Mouse (Mus musculus): ENCODE data around the gene Usf3. TPM values are rescaled to one million over a fixed set of nuclear protein-coding genes. Genes with fewer than 3 reads are reported as not detected.

Usf3 gene
- polyA plus RNA-seq (2014; fragmentation: Nextera tagmentation; extraction: Ambion mirVana) = 5.5 and 5.8 TPM in 2 replicates

DNA sequence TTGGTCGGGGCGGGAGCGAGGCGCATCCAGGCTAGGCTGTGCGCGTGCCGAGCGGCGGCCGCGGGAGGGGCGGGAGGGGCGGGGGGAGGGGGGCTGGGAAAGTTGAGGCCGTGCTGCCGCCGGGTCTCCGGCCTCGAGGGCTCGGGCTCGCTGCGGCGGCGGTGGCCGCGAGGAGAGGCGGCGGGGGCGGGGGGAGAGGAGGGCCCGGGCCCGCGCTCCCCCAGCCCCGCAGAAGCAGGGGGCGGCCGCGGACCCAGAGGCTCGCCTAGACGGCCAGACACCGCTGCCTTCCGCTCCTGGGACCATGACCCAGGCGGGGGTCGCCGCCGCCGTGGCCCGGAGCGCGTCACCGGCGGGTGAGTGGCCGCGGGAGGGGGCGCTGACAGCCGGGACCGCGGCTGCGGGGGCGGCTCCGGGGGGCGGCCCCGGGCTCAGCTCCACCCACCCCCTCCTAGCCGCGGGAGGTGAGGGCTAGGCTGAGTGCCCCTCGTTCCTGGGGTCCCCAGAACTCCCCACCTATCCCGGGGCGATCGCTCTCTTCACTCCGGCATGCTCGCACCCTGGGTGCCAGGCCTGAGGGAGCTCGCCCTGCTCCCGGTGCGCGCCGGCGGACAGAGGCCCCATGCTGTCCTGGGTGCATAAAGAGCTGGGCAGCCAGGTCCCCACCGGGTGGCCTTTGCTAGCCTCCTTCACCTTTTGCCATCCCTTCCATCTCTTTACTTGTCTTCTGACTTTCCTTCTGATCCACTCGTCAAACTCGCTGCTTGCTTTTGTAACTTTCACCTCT, at the start of gene Usf3:
TSS of gene Usf3 (plus strand) at position 92 of the 787 bp plus-strand sequence.
- ATAC-seq (replicated peaks; ENCODE audit: low FRiP score) = peak; percentile 77
- Histone ChIP-seq H3K4me1 (replicated peaks; ENCODE audit: control insufficient read depth, insufficient read depth, low read length) (no peaks in the 10 kb centered on the region; the same call in 1 of the 2 replicates), H3K27me3 (ENCODE audit: control insufficient read depth, insufficient read depth, low read length) (no peaks in the 10 kb centered on the region), H3K9ac (ENCODE audit: low read length) (peak within 1 kb of the TSS; percentile 96), H3K9me3 (ENCODE audit: control insufficient read depth, low read length) (no peaks in the 10 kb centered on the region), H3K4me2 (ENCODE audit: low read depth, low read length, severe bottlenecking) (peak within 1 kb of the TSS; percentile 74), H3K4me3 (ENCODE audit: low read depth, low read length) (peak within 1 kb of the TSS; percentile 94), H3K36me3 (ENCODE audit: control insufficient read depth, insufficient read depth, low read length) (no peaks in the 10 kb centered on the region), H3K27ac (ENCODE audit: low read depth, low read length) (peak within 1 kb of the TSS; percentile 82)
- DNase-seq (ENCODE audit: low spot score) = no peak
- WGBS = 0% methylated on average over 61 of the region's 77 CpGs

DNA sequence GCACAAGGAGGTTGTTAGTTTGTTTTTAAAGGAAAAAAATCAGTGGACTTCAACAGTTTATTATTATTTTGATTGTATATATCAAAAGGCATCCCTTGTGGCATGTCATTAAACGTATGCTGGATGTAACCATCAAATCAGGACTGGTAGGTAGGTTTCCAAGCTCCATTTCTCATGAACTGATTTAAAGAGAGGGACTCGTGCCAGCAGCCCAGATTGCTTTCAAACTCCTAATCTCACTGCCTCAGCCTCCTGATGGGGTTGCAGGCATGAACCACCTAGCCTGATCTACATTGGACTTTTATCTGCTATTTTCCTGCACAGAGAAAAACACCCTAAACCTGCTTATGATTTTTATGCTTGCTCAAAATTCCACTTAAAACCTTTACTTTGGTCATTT, 49.3 kb upstream of the Usf3 start:
- no peaks in the 10 kb centered on the region for H3K4me1 ChIP-seq (replicated peaks; ENCODE audit: control insufficient read depth, insufficient read depth, low read length)
- ATAC-seq (replicated peaks; ENCODE audit: low FRiP score) = no peak
- WGBS = 83% methylated on average over 2 of the region's 2 CpGs

DNA sequence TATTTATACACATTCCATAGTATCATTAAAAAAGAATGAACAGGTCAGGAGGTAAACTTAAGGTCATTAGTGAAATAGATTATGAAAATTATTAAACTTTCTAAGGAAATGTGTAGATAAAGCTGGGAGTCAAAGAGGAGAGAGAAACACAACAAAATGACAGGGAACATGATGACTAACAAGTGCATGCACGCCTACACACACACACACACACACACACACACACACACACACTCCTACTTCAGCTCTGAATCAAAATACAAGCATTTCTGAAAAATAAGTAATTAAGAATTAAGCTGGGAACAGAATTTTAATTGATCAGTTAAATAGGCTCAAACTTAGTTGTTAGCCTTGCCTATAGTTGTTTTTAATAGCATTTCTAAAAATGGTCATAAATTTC, 48.3 kb upstream of the Usf3 start:
- H3K9ac ChIP-seq (ENCODE audit: low read length) = no peak overlapping the region
- H3K27me3 ChIP-seq (ENCODE audit: control insufficient read depth, insufficient read depth, low read length) = no peaks in the 10 kb centered on the region
- 72% methylated on average over 1 of the region's 1 CpGs for WGBS
- no peaks in the 10 kb centered on the region for H3K4me1 ChIP-seq (replicated peaks; ENCODE audit: control insufficient read depth, insufficient read depth, low read length)
- no peaks in the 10 kb centered on the region for H3K9me3 ChIP-seq (ENCODE audit: control insufficient read depth, low read length)
- ATAC-seq (replicated peaks; ENCODE audit: low FRiP score) (no peak), DNase-seq (ENCODE audit: low spot score) (no peak)
- H3K4me2 ChIP-seq (ENCODE audit: low read depth, low read length, severe bottlenecking) = no peak overlapping the region
- H3K27ac ChIP-seq (ENCODE audit: low read depth, low read length) = no peak overlapping the region
- no peaks in the 10 kb centered on the region for H3K36me3 ChIP-seq (ENCODE audit: control insufficient read depth, insufficient read depth, low read length)
- no peak overlapping the region for H3K4me3 ChIP-seq (ENCODE audit: low read depth, low read length)

More for the DNA sequence above, 49.3 kb upstream of the Usf3 start:
- no peak overlapping the region for H3K9ac ChIP-seq (ENCODE audit: low read length)
- no peaks in the 10 kb centered on the region for H3K27me3 ChIP-seq (ENCODE audit: control insufficient read depth, insufficient read depth, low read length)
- no peak overlapping the region for H3K4me2 ChIP-seq (ENCODE audit: low read depth, low read length, severe bottlenecking)
- H3K27ac ChIP-seq (ENCODE audit: low read depth, low read length) = no peak overlapping the region
- no peak for DNase-seq (ENCODE audit: low spot score)
- H3K4me3 ChIP-seq (ENCODE audit: low read depth, low read length) = no peak overlapping the region
- no peaks in the 10 kb centered on the region for H3K36me3 ChIP-seq (ENCODE audit: control insufficient read depth, insufficient read depth, low read length)
- no peaks in the 10 kb centered on the region for H3K9me3 ChIP-seq (ENCODE audit: control insufficient read depth, low read length)

GRCm38 (mm10) chr16:44125436-44125835, 47.6 kb upstream of the Usf3 start:
- Histone ChIP-seq H3K9ac (ENCODE audit: low read length) (no peak overlapping the region), H3K4me3 (ENCODE audit: low read depth, low read length) (no peak overlapping the region), H3K36me3 (ENCODE audit: control insufficient read depth, insufficient read depth, low read length) (no peaks in the 10 kb centered on the region), H3K27me3 (ENCODE audit: control insufficient read depth, insufficient read depth, low read length) (no peaks in the 10 kb centered on the region), H3K4me2 (ENCODE audit: low read depth, low read length, severe bottlenecking) (no peak overlapping the region), H3K4me1 (replicated peaks; ENCODE audit: control insufficient read depth, insufficient read depth, low read length) (no peaks in the 10 kb centered on the region), H3K27ac (ENCODE audit: low read depth, low read length) (no peak overlapping the region), H3K9me3 (ENCODE audit: control insufficient read depth, low read length) (no peaks in the 10 kb centered on the region)
- 84% methylated on average over 2 of the region's 2 CpGs for WGBS
- no peak for DNase-seq (ENCODE audit: low spot score)
- no peak for ATAC-seq (replicated peaks; ENCODE audit: low FRiP score)

DNA sequence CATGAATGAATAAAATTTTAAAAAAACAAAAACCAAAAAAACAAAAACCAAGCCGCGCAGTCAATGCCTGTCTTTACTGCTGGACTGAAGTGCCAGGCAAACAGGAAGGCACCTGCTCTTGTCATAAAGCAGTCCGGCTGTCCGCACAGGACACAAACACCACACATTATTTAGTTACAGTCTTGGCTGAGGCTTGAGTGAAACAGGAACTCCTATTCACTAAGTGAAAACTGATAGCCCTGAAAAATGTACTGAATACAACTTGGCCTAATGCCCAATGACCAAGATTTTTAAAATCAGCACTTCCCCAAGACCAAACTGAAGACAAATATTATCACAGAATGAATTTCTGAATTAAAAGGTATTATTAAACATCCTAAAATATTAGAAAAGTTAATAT, 46.6 kb upstream of the Usf3 start:
- Histone ChIP-seq H3K9ac (ENCODE audit: low read length) (no peak overlapping the region), H3K36me3 (ENCODE audit: control insufficient read depth, insufficient read depth, low read length) (no peaks in the 10 kb centered on the region), H3K4me1 (replicated peaks; ENCODE audit: control insufficient read depth, insufficient read depth, low read length) (no peaks in the 10 kb centered on the region), H3K9me3 (ENCODE audit: control insufficient read depth, low read length) (no peaks in the 10 kb centered on the region), H3K27me3 (ENCODE audit: control insufficient read depth, insufficient read depth, low read length) (no peaks in the 10 kb centered on the region), H3K27ac (ENCODE audit: low read depth, low read length) (no peak overlapping the region), H3K4me2 (ENCODE audit: low read depth, low read length, severe bottlenecking) (no peak overlapping the region), H3K4me3 (ENCODE audit: low read depth, low read length) (no peak overlapping the region)
- no peak for DNase-seq (ENCODE audit: low spot score)
- WGBS = 91% methylated on average over 4 of the region's 4 CpGs
- no peak for ATAC-seq (replicated peaks; ENCODE audit: low FRiP score)

- H3K4me2 ChIP-seq (ENCODE audit: low read depth, low read length, severe bottlenecking) = no peak overlapping the region
- no peaks in the 10 kb centered on the region for H3K36me3 ChIP-seq (ENCODE audit: control insufficient read depth, insufficient read depth, low read length)
- H3K9me3 ChIP-seq (ENCODE audit: control insufficient read depth, low read length) = no peaks in the 10 kb centered on the region
- DNase-seq (ENCODE audit: low spot score) (no peak), ATAC-seq (replicated peaks; ENCODE audit: low FRiP score) (no peak)
- no peak overlapping the region for H3K4me3 ChIP-seq (ENCODE audit: low read depth, low read length)
- 87% methylated on average over 4 of the region's 4 CpGs for WGBS
- no peak overlapping the region for H3K9ac ChIP-seq (ENCODE audit: low read length)
- H3K27me3 ChIP-seq (ENCODE audit: control insufficient read depth, insufficient read depth, low read length) = no peaks in the 10 kb centered on the region
- H3K4me1 ChIP-seq (replicated peaks; ENCODE audit: control insufficient read depth, insufficient read depth, low read length) = no peaks in the 10 kb centered on the region
- no peak overlapping the region for H3K27ac ChIP-seq (ENCODE audit: low read depth, low read length)
Observed at GRCm38 (mm10) chr16:44132300-44132699, 40.7 kb upstream of the Usf3 start.

GRCm38 (mm10) chr16:44133187-44133586, 39.9 kb upstream of the Usf3 start:
- Histone ChIP-seq H3K4me1 (replicated peaks; ENCODE audit: control insufficient read depth, insufficient read depth, low read length) (no peaks in the 10 kb centered on the region; the same call in 1 of the 2 replicates), H3K4me2 (ENCODE audit: low read depth, low read length, severe bottlenecking) (no peak overlapping the region), H3K36me3 (ENCODE audit: control insufficient read depth, insufficient read depth, low read length) (no peaks in the 10 kb centered on the region), H3K27me3 (ENCODE audit: control insufficient read depth, insufficient read depth, low read length) (no peaks in the 10 kb centered on the region), H3K9ac (ENCODE audit: low read length) (no peak overlapping the region), H3K9me3 (ENCODE audit: control insufficient read depth, low read length) (no peaks in the 10 kb centered on the region), H3K4me3 (ENCODE audit: low read depth, low read length) (no peak overlapping the region), H3K27ac (ENCODE audit: low read depth, low read length) (no peak overlapping the region)
- 89% methylated on average over 3 of the region's 3 CpGs for WGBS
- ATAC-seq (replicated peaks; ENCODE audit: low FRiP score) (no peak), DNase-seq (ENCODE audit: low spot score) (no peak)

DNA sequence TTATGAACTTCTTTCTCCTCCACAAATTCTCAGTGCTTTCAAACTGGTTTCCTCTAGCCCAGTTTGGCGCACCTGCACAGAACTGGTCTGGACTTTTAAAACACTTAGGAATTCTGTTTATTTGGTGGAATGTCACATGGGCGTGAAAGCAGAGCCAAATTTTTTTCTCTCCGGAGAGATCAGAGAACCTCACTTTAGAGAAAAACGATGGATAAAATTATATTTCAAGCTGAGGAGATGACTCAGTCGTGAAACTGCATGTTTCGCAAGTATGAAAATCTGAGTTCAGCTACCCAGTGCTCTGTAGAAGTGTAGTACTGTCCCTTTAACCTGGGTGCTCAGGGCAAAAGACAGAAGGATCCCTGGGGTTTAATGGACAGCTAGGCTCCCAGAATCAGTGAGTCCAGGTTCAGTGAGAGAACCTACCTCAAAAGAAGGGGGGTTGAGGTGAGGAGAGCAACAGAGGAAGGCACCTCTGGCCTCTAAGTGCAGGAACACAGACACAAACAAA, 36.5 kb upstream of the Usf3 start:
- H3K27ac ChIP-seq (ENCODE audit: low read depth, low read length) = no peak overlapping the region
- no peaks in the 10 kb centered on the region; the same call in 1 of the 2 replicates for H3K4me1 ChIP-seq (replicated peaks; ENCODE audit: control insufficient read depth, insufficient read depth, low read length)
- H3K4me3 ChIP-seq (ENCODE audit: low read depth, low read length) = no peak overlapping the region
- no peaks in the 10 kb centered on the region for H3K9me3 ChIP-seq (ENCODE audit: control insufficient read depth, low read length)
- ATAC-seq (replicated peaks; ENCODE audit: low FRiP score) (no peak), DNase-seq (ENCODE audit: low spot score) (no peak)
- 91% methylated on average over 6 of the region's 6 CpGs for WGBS
- H3K36me3 ChIP-seq (ENCODE audit: control insufficient read depth, insufficient read depth, low read length) = no peaks in the 10 kb centered on the region
- H3K27me3 ChIP-seq (ENCODE audit: control insufficient read depth, insufficient read depth, low read length) = no peaks in the 10 kb centered on the region
- no peak overlapping the region for H3K4me2 ChIP-seq (ENCODE audit: low read depth, low read length, severe bottlenecking)
- no peak overlapping the region for H3K9ac ChIP-seq (ENCODE audit: low read length)

All from forebrain, embryonic 11.5 days (tissue).